Mouse (Mus musculus) bone marrow, adult 2 months (tissue): ENCODE measurements around the gene Pcgf2.
A peak's percentile ranks its signal among the peaks of the same experiment; 100 is the strongest.

ENCODE experiments used
- CTCF ChIP-seq: fragments of 200-500 bp; IDR thresholded peaks from 2 replicates; pipeline ENCODE4 v1.5.1; 2011; ENCODE audit warnings: low read length, control low read depth; ENCODE audit not compliant: control insufficient read depth, insufficient read depth
- POLR2A ChIP-seq: fragments of 200-500 bp; IDR thresholded peaks from 2 replicates; pipeline ENCODE4 v1.6.1; 2011; ENCODE audit warnings: low read depth, mild to moderate bottlenecking, control low read depth, low read length, borderline replicate concordance; ENCODE audit not compliant: control insufficient read depth

- TF ChIP-seq CTCF (no peak), POLR2A (peak; percentile 80; the same call in 1 of the 2 replicates)
Observed at GRCm38 (mm10) chr11:97703039-97703826, 2.9 kb upstream of the Pcgf2 start, which contains the start of gene Psmb3.
